Mouse (Mus musculus) forebrain, embryonic 13.5 days (tissue): ENCODE results near the gene Slc48a1. TPM values are rescaled to one million over a fixed set of nuclear protein-coding genes. Genes with fewer than 3 reads are reported as not detected.

ENCODE experiments used
- ATAC-seq: fragments of 200-750 bp; cut with Nextera tagmentation; 2 replicates; pipeline ENCODE4 v1.8.0; 2017
- H3K27ac ChIP-seq: fragments of 300-500 bp; sonication (generic); 2 replicates; pipeline ENCODE4 v1.5.1; 2015; ENCODE audit warnings: inconsistent platforms, mild to moderate bottlenecking, moderate library complexity
- H3K27me3 ChIP-seq: fragments of 300-500 bp; sonication (generic); 2 replicates; pipeline ENCODE4 v1.6.1; 2015; ENCODE audit warnings: mild to moderate bottlenecking, inconsistent platforms
- H3K36me3 ChIP-seq: fragments of 300-500 bp; sonication (generic); 2 replicates; pipeline ENCODE4 v1.6.1; 2015; ENCODE audit warnings: mild to moderate bottlenecking, inconsistent platforms; ENCODE audit not compliant: poor library complexity, severe bottlenecking
- H3K4me1 ChIP-seq: fragments of 300-500 bp; sonication (generic); 2 replicates; pipeline ENCODE4 v1.6.1; 2015; ENCODE audit warnings: inconsistent platforms
- H3K4me2 ChIP-seq: fragments of 300-500 bp; sonication (generic); 2 replicates; pipeline ENCODE4 v1.6.1; 2015; ENCODE audit warnings: inconsistent platforms, mild to moderate bottlenecking, moderate library complexity
- H3K4me3 ChIP-seq: fragments of 300-500 bp; sonication (generic); 2 replicates; pipeline ENCODE4 v1.5.1; 2015; ENCODE audit warnings: mild to moderate bottlenecking, inconsistent platforms
- H3K9ac ChIP-seq: fragments of 300-500 bp; sonication (generic); 2 replicates; pipeline ENCODE4 v1.6.1; 2015; ENCODE audit warnings: mild to moderate bottlenecking, inconsistent platforms
- H3K9me3 ChIP-seq: fragments of 300-500 bp; sonication (generic); replicated peaks from 2 replicates; pipeline ENCODE4 v1.6.1; 2016; ENCODE audit warnings: inconsistent platforms
- WGBS: fragments of 180-500 bp; shearing (Covaris S2); methylation state at CpG from one replicate; pipeline ENCODE4 v1.1.7; 2015; 5-methylcytosine and 5-hydroxymethylcytosine counted together
- polyA plus RNA-seq: library from polyadenylated mRNA; unstranded; fragments of >200 nt; fragmentation: Nextera tagmentation; extraction: Ambion mirVana; gene quantifications from 2 replicates; pipeline ENCODE4 v1.2.1, GENCODE M21; 2015

Slc48a1 gene
- polyA plus RNA-seq, 1 experiment from 2014 or later = 45.2 TPM

DNA sequence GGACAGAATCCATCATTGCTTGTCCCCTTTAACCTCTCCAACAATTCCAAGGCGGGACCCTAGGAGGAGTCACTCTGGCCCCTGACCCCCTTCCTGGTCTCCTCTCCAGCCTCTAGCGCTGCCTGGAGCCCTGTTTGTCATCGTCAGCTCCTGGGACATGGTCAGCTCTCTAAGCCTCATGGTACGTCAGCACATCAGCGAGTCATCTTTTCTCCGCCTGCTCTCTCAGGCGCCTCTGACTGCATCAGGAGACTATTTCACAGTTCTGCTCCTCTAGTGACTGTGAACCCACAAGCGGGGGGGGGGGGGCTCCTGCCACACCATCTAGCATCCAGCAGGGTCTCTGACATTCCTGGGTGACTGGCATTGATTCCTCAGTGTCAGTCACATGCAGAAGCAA lies 23.0 kb upstream of the Slc48a1 start:
- Histone ChIP-seq H3K9ac (no peak overlapping the region), H3K27me3 (no peaks in the 10 kb centered on the region), H3K36me3 (no peaks in the 10 kb centered on the region), H3K4me2 (no peak overlapping the region), H3K4me1 (peaks cover 15% of the 10 kb centered on the region), H3K27ac (no peak overlapping the region), H3K9me3 (no peaks in the 10 kb centered on the region), H3K4me3 (no peak overlapping the region)
- ATAC-seq = no peak
- 59% methylated on average over 8 of the region's 8 CpGs for WGBS

DNA sequence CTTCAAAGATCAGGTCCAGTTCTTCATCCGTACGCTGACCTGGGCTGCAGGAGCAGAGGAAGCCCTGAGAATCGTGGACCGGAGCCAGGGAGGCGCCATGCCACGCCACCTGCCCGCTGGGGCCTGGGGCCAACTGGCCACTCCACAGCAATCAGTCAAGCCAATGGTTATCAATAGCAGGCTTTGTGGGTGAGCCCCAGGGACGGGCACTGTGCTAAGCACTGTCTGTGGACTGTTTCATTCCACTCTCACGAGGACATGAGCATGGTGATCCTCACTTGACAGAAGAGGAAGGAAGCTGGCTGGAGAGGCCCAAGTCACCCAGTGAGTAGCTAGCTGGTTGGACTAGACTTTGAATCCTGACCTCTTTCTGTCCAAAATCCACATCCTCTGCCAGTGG lies 18.3 kb upstream of the Slc48a1 start:
- Histone ChIP-seq H3K4me3 (no peak overlapping the region), H3K4me1 (no peaks in the 10 kb centered on the region), H3K36me3 (no peaks in the 10 kb centered on the region), H3K4me2 (no peak overlapping the region), H3K27ac (no peak overlapping the region), H3K9me3 (no peaks in the 10 kb centered on the region), H3K9ac (no peak overlapping the region), H3K27me3 (peaks cover 10% of the 10 kb centered on the region)
- no peak for ATAC-seq
- WGBS = 93% methylated on average over 9 of the region's 9 CpGs

DNA sequence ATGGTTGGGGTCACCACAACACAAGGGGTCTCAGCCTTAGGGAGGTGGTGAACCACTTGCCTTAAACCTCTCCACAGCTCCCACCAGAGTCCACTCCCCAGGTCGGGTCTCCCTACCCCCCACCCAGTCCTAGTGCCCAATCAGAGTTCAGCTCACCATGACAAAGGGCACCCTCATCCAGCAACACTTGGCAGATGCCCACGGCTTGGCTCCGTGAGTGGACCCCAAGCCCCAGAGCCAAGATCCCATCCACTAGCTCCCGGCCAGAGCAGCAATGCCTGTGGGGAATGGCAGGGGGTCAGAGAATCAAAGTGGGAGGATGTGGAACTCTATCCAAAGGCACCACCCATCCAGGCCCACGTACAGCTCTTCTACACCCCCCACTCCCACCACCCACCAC lies 17.4 kb upstream of the Slc48a1 start:
- Histone ChIP-seq H3K27me3 (peaks cover 18% of the 10 kb centered on the region), H3K4me3 (no peak overlapping the region), H3K4me1 (peaks cover 6% of the 10 kb centered on the region), H3K27ac (no peak overlapping the region), H3K9me3 (no peaks in the 10 kb centered on the region), H3K36me3 (no peaks in the 10 kb centered on the region), H3K4me2 (no peak overlapping the region), H3K9ac (no peak overlapping the region)
- no peak for ATAC-seq
- WGBS = 65% methylated on average over 5 of the region's 5 CpGs

DNA sequence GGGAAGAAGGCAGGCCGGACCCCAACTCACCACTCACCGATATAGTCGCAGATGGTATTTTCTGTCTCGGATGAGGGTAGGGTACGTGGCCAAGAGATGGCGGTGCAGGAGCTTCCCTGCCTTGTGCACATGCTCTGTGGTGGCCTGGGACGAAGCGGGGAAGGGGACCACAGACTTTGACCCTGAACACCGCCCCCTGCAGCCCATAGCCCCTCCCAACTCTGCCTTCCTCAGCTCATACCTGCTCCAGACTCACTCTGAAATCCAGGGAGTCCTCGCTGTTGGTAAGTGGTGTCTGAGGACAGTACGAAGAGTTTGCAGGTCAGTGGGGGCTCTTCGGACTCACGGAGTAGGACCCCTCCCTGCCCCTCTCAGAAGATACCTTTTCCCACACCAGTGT lies 16.9 kb upstream of the Slc48a1 start:
- no peak overlapping the region for H3K27ac ChIP-seq
- H3K4me1 ChIP-seq = peaks cover 11% of the 10 kb centered on the region
- ATAC-seq = no peak
- peaks cover 22% of the 10 kb centered on the region for H3K27me3 ChIP-seq
- no peaks in the 10 kb centered on the region for H3K36me3 ChIP-seq
- no peak overlapping the region for H3K4me3 ChIP-seq
- WGBS = 37% methylated on average over 13 of the region's 13 CpGs
- H3K9ac ChIP-seq = no peak overlapping the region
- H3K9me3 ChIP-seq = no peaks in the 10 kb centered on the region
- no peak overlapping the region for H3K4me2 ChIP-seq

DNA sequence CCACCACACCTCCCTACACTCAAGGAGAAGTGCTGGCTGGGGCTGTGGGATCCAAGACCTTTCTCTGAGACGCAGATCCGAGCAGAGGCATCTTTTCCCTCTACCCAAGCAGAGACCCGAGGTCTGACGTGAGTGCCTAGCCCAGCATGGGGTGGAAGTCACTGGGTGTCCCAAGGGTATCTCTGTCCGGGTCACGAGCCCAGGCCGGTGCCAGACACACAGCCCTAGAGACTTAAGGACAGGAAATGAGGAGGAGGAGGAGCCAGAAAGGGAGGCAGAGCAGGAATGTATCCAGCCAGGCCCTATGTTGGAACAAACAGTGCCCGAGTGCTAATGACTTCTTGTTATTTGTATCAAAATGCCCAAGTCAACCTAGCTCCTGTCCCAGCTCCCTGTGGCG lies 15.6 kb upstream of the Slc48a1 start:
- no peak for ATAC-seq
- Histone ChIP-seq H3K36me3 (no peaks in the 10 kb centered on the region), H3K9ac (no peak overlapping the region), H3K27ac (no peak overlapping the region), H3K4me2 (no peak overlapping the region), H3K9me3 (no peaks in the 10 kb centered on the region), H3K4me3 (no peak overlapping the region), H3K27me3 (peaks cover 35% of the 10 kb centered on the region), H3K4me1 (peaks cover 24% of the 10 kb centered on the region)
- WGBS = 77% methylated on average over 9 of the region's 9 CpGs

DNA sequence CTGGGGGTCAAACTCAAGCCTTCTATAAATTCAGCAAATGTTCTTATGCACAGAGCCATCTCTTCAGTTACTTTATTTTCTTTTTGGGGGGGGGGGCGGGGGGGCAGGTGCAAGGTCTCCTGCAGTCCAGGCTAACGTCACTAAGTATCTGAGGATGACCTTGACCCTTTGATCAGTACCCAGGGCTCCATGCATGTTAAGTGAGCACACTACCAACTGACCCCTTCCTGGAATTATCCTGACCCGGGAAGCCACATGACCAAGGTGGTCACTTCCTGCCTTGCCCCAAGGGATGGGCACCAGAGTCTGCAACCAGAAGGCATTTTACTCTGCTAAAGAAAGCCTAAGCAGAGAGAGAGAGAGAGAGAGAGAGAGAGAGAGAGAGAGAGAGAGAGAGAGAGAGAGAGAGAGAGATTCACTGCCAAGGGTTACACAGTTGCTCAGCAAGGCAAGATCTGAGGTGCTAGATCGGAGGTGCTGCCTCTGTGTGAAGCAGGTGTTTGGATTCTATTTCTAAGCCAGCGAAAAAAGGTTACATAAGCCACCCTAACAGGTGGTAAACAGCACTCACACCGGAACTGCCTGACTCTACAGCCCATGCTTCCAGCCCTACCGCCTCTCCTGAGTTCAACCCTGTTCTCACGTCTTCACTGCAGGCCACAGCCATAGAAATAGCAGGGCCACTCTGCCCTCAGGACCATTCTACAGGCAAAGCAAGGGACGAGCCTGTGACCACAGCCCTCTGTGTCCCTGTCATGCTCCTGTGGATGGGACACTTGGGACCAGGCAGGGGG lies 14.9 kb upstream of the Slc48a1 start:
- H3K27me3 ChIP-seq = peaks cover 42% of the 10 kb centered on the region
- no peak overlapping the region for H3K9ac ChIP-seq
- no peak overlapping the region for H3K4me2 ChIP-seq
- H3K4me3 ChIP-seq = no peak overlapping the region
- no peak overlapping the region for H3K27ac ChIP-seq
- WGBS = 72% methylated on average over 9 of the region's 9 CpGs
- no peaks in the 10 kb centered on the region for H3K9me3 ChIP-seq
- ATAC-seq = no peak
- H3K36me3 ChIP-seq = no peaks in the 10 kb centered on the region
- peaks cover 31% of the 10 kb centered on the region for H3K4me1 ChIP-seq

DNA sequence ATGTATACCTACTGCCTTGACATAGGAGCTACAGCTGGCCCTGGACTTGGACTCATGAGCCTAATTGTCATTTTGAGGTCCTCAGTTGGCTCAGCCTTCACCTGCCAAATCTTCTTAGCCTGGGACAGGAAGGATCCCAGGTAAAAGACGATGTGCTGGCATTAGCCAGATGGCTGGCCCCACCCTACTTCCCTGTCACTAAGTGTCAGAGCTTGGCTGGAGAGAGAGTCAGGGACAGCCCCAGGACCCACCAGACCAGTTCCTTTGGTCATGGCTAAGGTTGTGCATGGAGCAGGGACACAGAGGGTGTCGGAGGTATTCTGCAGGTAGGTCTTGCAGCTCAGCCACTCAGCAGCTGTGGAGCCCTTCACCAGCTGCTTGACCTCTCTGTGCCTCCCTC lies 13.8 kb upstream of the Slc48a1 start:
- peaks cover 31% of the 10 kb centered on the region for H3K4me1 ChIP-seq
- H3K9me3 ChIP-seq = no peaks in the 10 kb centered on the region
- 85% methylated on average over 2 of the region's 2 CpGs for WGBS
- no peak overlapping the region for H3K27ac ChIP-seq
- H3K36me3 ChIP-seq = no peaks in the 10 kb centered on the region
- peaks cover 52% of the 10 kb centered on the region for H3K27me3 ChIP-seq
- no peak overlapping the region for H3K4me2 ChIP-seq
- ATAC-seq = no peak
- no peak overlapping the region for H3K9ac ChIP-seq
- no peak overlapping the region for H3K4me3 ChIP-seq

DNA sequence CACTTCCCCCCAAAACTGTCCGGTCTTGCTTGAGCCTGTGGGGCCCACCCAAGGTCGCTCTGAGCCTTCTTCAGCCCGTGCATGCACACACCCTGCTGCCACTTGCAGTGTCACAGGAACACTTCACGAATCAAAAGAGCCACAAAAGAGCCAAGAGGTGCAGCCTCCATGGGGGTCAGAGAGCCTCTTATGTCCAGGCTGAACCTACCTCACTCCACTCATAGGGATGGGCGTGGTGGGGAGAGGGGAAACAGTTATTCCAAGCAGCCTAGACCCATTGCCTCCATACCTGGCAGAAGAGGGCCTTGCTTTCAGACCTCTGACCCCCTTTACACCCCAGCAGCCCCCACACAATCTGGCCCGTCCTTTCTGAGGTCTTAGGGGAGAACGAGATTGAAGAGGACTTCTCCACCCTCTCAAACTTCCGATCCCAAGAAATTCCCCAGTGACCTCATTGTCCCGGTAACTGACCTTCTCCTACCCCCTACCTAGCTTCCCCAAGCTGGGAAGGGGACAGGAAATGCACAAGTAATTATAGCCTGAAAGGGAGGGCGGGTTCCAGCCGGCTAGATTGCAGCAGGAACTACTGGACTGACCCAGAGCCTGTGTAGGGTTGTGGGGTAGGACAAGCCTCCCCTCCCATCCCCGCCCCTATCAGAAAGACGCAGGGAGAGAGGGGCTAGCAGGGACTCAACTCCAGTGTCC lies 13.1 kb upstream of the Slc48a1 start:
- Histone ChIP-seq H3K4me3 (no peak overlapping the region), H3K27me3 (peaks cover 59% of the 10 kb centered on the region), H3K9ac (no peak overlapping the region), H3K4me2 (peak overlapping the region; percentile 94), H3K9me3 (no peaks in the 10 kb centered on the region), H3K27ac (no peak overlapping the region), H3K4me1 (peaks cover 31% of the 10 kb centered on the region), H3K36me3 (no peaks in the 10 kb centered on the region)
- WGBS = 42% methylated on average over 13 of the region's 13 CpGs
- ATAC-seq = no peak

DNA sequence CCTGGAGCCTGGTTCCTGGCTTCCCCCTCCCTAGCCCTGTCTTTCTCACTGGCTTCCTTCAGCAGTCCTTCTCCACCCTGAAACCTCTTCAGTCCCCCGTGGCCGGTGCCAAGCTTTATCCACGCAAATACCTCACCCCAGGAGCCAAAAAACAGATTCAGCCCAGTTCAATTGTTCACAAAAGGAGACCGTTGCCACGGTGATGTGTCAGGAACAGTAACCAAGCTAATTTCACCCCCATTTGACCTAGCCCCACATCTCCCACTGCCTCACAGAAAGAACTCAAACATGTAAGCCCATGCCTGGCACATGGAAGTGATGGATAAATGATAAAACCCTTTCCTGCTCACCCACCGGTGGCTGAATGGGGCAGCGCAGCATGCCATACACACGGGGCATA lies 12.1 kb upstream of the Slc48a1 start:
- Histone ChIP-seq H3K4me3 (peak overlapping the region; percentile 48), H3K4me1 (peaks cover 31% of the 10 kb centered on the region), H3K36me3 (no peaks in the 10 kb centered on the region), H3K9ac (peak overlapping the region; percentile 57; the same call in 1 of the 2 replicates), H3K9me3 (no peaks in the 10 kb centered on the region), H3K4me2 (peak overlapping the region; percentile 94), H3K27me3 (peaks cover 67% of the 10 kb centered on the region), H3K27ac (0 out of 2 replicates have a peak overlapping the region, but pooled peaks have one; percentile 36)
- WGBS = 7% methylated on average over 8 of the region's 8 CpGs
- ATAC-seq = peak; percentile 16; the same call in 1 of the 2 replicates

DNA sequence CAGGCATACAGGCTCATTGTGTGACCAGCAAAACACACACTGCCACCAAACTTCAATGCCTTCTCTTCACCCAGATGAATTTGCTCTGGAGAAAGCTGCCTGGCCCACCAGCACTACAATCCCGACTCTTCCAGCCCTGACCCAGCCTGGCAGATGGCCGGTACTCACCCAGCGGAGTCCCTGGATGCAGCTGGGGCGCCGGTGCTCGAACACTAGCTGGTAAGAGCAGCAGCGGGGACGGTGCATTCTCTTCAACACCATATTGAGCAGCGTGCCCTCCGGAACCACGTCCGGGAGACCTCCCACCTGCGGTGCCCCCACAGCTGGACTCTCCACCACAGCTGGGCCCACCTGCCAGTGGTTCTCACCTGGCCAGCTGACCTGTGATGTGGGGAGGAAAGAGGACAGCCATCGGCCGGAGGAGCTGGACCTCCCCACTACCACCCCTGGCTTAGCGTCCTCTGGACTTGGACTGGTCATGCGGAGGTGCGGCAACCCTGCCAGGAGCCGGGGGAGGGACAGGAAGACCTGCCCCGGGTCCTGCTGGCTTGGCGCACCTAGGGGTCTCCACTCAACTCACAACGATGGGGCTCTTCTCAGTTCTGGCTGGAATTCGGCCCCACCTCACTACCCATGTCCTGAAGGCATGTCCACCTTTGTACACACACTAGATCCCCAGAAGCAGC lies 11.6 kb upstream of the Slc48a1 start:
- H3K9ac ChIP-seq = peak overlapping the region; percentile 57
- peaks cover 70% of the 10 kb centered on the region for H3K27me3 ChIP-seq
- ATAC-seq = peak; percentile 16; the same call in 1 of the 2 replicates
- WGBS = 3% methylated on average over 23 of the region's 23 CpGs
- no peaks in the 10 kb centered on the region for H3K9me3 ChIP-seq
- H3K27ac ChIP-seq = peak overlapping the region; percentile 36; the same call in 1 of the 2 replicates
- peaks cover 31% of the 10 kb centered on the region for H3K4me1 ChIP-seq
- H3K4me2 ChIP-seq = peak overlapping the region; percentile 94
- H3K4me3 ChIP-seq = peak overlapping the region; percentile 48
- H3K36me3 ChIP-seq = no peaks in the 10 kb centered on the region

DNA sequence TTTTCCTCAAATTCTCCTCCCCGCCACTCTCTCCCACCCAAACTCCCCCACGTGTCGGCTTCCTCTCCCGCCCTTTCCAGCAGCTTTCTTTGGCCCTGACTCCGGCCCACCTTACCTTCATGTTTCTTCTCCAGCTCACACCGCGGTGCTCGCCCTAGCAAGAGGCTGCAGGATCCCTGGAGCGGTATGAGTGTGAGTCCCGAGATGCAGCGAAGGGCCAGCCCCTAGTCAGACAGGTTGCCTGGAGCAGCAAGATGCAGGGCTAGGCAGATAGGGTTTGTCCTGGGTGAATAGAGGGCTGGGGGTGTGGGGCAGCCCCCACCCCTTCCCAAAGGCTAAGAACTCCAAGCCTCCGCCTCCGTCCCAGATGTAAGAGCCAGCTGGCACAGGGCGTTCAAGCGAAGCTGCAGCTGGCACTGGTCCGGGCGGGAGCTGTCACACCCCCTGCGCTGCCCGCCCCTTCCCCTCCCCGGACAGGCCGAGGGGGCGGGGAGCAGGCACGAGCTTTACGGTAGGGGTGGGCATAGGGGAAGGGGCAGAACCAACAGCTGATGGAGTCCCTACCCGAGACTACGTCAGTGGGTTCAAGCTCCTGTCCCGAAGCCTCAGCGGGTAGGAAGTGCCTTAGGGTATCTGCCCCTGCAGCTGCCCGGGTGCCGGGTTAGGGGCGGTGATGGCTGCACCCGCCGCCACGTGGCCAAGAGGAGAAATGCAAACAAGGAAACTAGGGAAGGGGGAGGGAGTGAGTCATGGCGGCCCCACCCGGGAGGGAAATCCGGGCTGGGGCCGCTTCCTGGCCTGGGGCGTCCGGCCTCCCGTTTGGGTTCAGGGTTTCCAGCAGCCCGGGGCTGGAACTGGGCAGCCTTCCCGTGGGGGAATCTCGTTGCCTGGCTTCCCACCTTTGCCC lies 10.8 kb upstream of the Slc48a1 start, which contains the start of gene Rapgef3:
Gene Rapgef3, minus strand, starts transcription at position 693 of the 907 bp plus-strand sequence.
- H3K4me3 ChIP-seq = peak within 1 kb of the TSS; percentile 48
- H3K27me3 ChIP-seq = peaks cover 70% of the 10 kb centered on the region
- H3K27ac ChIP-seq = peak within 1 kb of the TSS; percentile 36
- no peaks in the 10 kb centered on the region for H3K36me3 ChIP-seq
- under 1% methylated on average over 44 of the region's 44 CpGs for WGBS
- H3K9ac ChIP-seq = peak within 1 kb of the TSS; percentile 57
- peaks cover 31% of the 10 kb centered on the region for H3K4me1 ChIP-seq
- ATAC-seq = peak; percentile 82
- H3K9me3 ChIP-seq = no peaks in the 10 kb centered on the region
- peak within 1 kb of the TSS; percentile 94 for H3K4me2 ChIP-seq
